Mouse (Mus musculus): ENCODE data around the gene Mpst. TPM values are rescaled to one million over a fixed set of nuclear protein-coding genes. Genes with fewer than 3 reads are reported as not detected.

The Mpst gene
- polyA plus RNA-seq, 1 experiment from 2014 or later = 3.0 TPM

- Histone ChIP-seq H3K27me3 (peaks cover 30% of the 10 kb centered on the region), H3K4me2 (no peak overlapping the region), H3K27ac (no peak overlapping the region), H3K9ac (replicated peaks) (no peak overlapping the region), H3K4me3 (replicated peaks) (no peak overlapping the region), H3K36me3 (peaks cover 27% of the 10 kb centered on the region), H3K4me1 (replicated peaks) (peaks cover 14% of the 10 kb centered on the region), H3K9me3 (no peaks in the 10 kb centered on the region)
- 53% methylated on average over 8 of the region's 8 CpGs for WGBS
- no peak for ATAC-seq (ENCODE audit: insufficient number of reproducible peaks, insufficient read depth, low FRiP score, low TSS enrichment, low read depth)
These were observed 32.3 kb downstream of the Mpst start for GRCm38 (mm10) chr15:78438505-78438904.

- ATAC-seq (ENCODE audit: insufficient number of reproducible peaks, insufficient read depth, low FRiP score, low TSS enrichment, low read depth) = no peak
- Histone ChIP-seq H3K9ac (replicated peaks) (no peak overlapping the region), H3K4me3 (replicated peaks) (no peak overlapping the region), H3K4me1 (replicated peaks) (peaks cover 14% of the 10 kb centered on the region), H3K36me3 (peaks cover 22% of the 10 kb centered on the region), H3K9me3 (no peaks in the 10 kb centered on the region), H3K4me2 (no peak overlapping the region), H3K27ac (no peak overlapping the region), H3K27me3 (peaks cover 30% of the 10 kb centered on the region)
- 58% methylated on average over 9 of the region's 9 CpGs for WGBS
These were observed 32.8 kb downstream of the Mpst start for GRCm38 (mm10) chr15:78438973-78439372.

GRCm38 (mm10) chr15:78442231-78442630 is 36.0 kb downstream of the Mpst start:
- H3K27ac ChIP-seq = no peak overlapping the region
- peaks cover 3% of the 10 kb centered on the region for H3K4me1 ChIP-seq (replicated peaks)
- H3K36me3 ChIP-seq = no peaks in the 10 kb centered on the region
- H3K27me3 ChIP-seq = peaks cover 9% of the 10 kb centered on the region
- H3K4me3 ChIP-seq (replicated peaks) = no peak overlapping the region
- no peak for ATAC-seq (ENCODE audit: insufficient number of reproducible peaks, insufficient read depth, low FRiP score, low TSS enrichment, low read depth)
- H3K9me3 ChIP-seq = no peaks in the 10 kb centered on the region
- WGBS = 87% methylated on average over 19 of the region's 19 CpGs
- H3K4me2 ChIP-seq = no peak overlapping the region
- H3K9ac ChIP-seq (replicated peaks) = no peak overlapping the region

GRCm38 (mm10) chr15:78443857-78444256 is 37.6 kb downstream of the Mpst start:
- ATAC-seq (ENCODE audit: insufficient number of reproducible peaks, insufficient read depth, low FRiP score, low TSS enrichment, low read depth) = no peak
- H3K4me1 ChIP-seq (replicated peaks) = 0 out of 2 replicates have a peak, but pooled peaks cover 2% of the 10 kb centered on the region
- 51% methylated on average over 6 of the region's 6 CpGs for WGBS
- no peaks in the 10 kb centered on the region for H3K9me3 ChIP-seq
- H3K4me2 ChIP-seq = no peak overlapping the region
- H3K36me3 ChIP-seq = no peaks in the 10 kb centered on the region
- H3K4me3 ChIP-seq (replicated peaks) = no peak overlapping the region
- H3K27ac ChIP-seq = no peak overlapping the region
- H3K9ac ChIP-seq (replicated peaks) = no peak overlapping the region
- no peaks in the 10 kb centered on the region; the same call in 1 of the 2 replicates for H3K27me3 ChIP-seq

GRCm38 (mm10) chr15:78447121-78447520 is 40.9 kb downstream of the Mpst start:
- 51% methylated on average over 7 of the region's 7 CpGs for WGBS
- no peaks in the 10 kb centered on the region for H3K36me3 ChIP-seq
- H3K27me3 ChIP-seq = no peaks in the 10 kb centered on the region; the same call in 1 of the 2 replicates
- H3K9me3 ChIP-seq = no peaks in the 10 kb centered on the region
- no peak overlapping the region for H3K27ac ChIP-seq
- peaks cover 15% of the 10 kb centered on the region for H3K4me1 ChIP-seq (replicated peaks)
- no peak overlapping the region for H3K4me2 ChIP-seq
- ATAC-seq (ENCODE audit: insufficient number of reproducible peaks, insufficient read depth, low FRiP score, low TSS enrichment, low read depth) = no peak
- H3K9ac ChIP-seq (replicated peaks) = 0 out of 2 replicates have a peak overlapping the region, but pooled peaks have one; percentile 27
- H3K4me3 ChIP-seq (replicated peaks) = no peak overlapping the region

GRCm38 (mm10) chr15:78447746-78448535 is 41.7 kb downstream of the Mpst start:
- Histone ChIP-seq H3K27me3 (no peaks in the 10 kb centered on the region; the same call in 1 of the 2 replicates), H3K4me3 (replicated peaks) (peak overlapping the region; percentile 29), H3K4me2 (peak overlapping the region; percentile 62), H3K4me1 (replicated peaks) (peaks cover 15% of the 10 kb centered on the region), H3K9ac (replicated peaks) (peak overlapping the region; percentile 27), H3K27ac (peak overlapping the region; percentile 83), H3K36me3 (no peaks in the 10 kb centered on the region), H3K9me3 (no peaks in the 10 kb centered on the region)
- 2% methylated on average over 22 of the region's 22 CpGs for whole genome bisulfite sequencing
- ATAC-seq (ENCODE audit: insufficient number of reproducible peaks, insufficient read depth, low FRiP score, low TSS enrichment, low read depth) = peak; percentile 29; the same call in 1 of the 2 replicates

- H3K27ac ChIP-seq = no peak overlapping the region
These were observed 42.9 kb downstream of the Mpst start for GRCm38 (mm10) chr15:78449131-78449530.

GRCm38 (mm10) chr15:78449694-78450418 is 43.6 kb downstream of the Mpst start:
- Histone ChIP-seq H3K27ac (no peak overlapping the region; the same call in 1 of the 2 replicates), H3K4me1 (replicated peaks) (peaks cover 15% of the 10 kb centered on the region), H3K9me3 (no peaks in the 10 kb centered on the region), H3K9ac (replicated peaks) (no peak overlapping the region), H3K27me3 (no peaks in the 10 kb centered on the region; the same call in 1 of the 2 replicates), H3K4me3 (replicated peaks) (no peak overlapping the region), H3K4me2 (no peak overlapping the region), H3K36me3 (no peaks in the 10 kb centered on the region)
- no peak for ATAC-seq (ENCODE audit: insufficient number of reproducible peaks, insufficient read depth, low FRiP score, low TSS enrichment, low read depth)
- WGBS = 32% methylated on average over 7 of the region's 7 CpGs

More at GRCm38 (mm10) chr15:78449131-78449530, 42.9 kb downstream of the Mpst start:
- Histone ChIP-seq H3K27me3 (no peaks in the 10 kb centered on the region; the same call in 1 of the 2 replicates), H3K9me3 (no peaks in the 10 kb centered on the region), H3K36me3 (no peaks in the 10 kb centered on the region), H3K4me1 (replicated peaks) (peaks cover 15% of the 10 kb centered on the region), H3K4me2 (no peak overlapping the region), H3K9ac (replicated peaks) (no peak overlapping the region), H3K4me3 (replicated peaks) (no peak overlapping the region)
- WGBS = 62% methylated on average over 6 of the region's 6 CpGs
- no peak for ATAC-seq (ENCODE audit: insufficient number of reproducible peaks, insufficient read depth, low FRiP score, low TSS enrichment, low read depth)

GRCm38 (mm10) chr15:78450419-78450768 is 44.2 kb downstream of the Mpst start:
- H3K27ac ChIP-seq = no peak overlapping the region; the same call in 1 of the 2 replicates

GRCm38 (mm10) chr15:78451201-78451600 is 45.0 kb downstream of the Mpst start:
- Histone ChIP-seq H3K36me3 (no peaks in the 10 kb centered on the region), H3K4me1 (replicated peaks) (peaks cover 22% of the 10 kb centered on the region), H3K9ac (replicated peaks) (no peak overlapping the region), H3K4me2 (no peak overlapping the region), H3K9me3 (no peaks in the 10 kb centered on the region), H3K27ac (no peak overlapping the region), H3K27me3 (no peaks in the 10 kb centered on the region; the same call in 1 of the 2 replicates), H3K4me3 (replicated peaks) (no peak overlapping the region)
- no peak for ATAC-seq (ENCODE audit: insufficient number of reproducible peaks, insufficient read depth, low FRiP score, low TSS enrichment, low read depth)
- WGBS = 90% methylated on average over 2 of the region's 2 CpGs

More at GRCm38 (mm10) chr15:78450419-78450768, 44.2 kb downstream of the Mpst start:
- Histone ChIP-seq H3K27me3 (no peaks in the 10 kb centered on the region; the same call in 1 of the 2 replicates), H3K4me3 (replicated peaks) (no peak overlapping the region), H3K4me1 (replicated peaks) (peaks cover 15% of the 10 kb centered on the region), H3K4me2 (no peak overlapping the region), H3K36me3 (no peaks in the 10 kb centered on the region), H3K9ac (replicated peaks) (no peak overlapping the region), H3K9me3 (no peaks in the 10 kb centered on the region)
- ATAC-seq (ENCODE audit: insufficient number of reproducible peaks, insufficient read depth, low FRiP score, low TSS enrichment, low read depth) = no peak
- WGBS = 88% methylated on average over 6 of the region's 6 CpGs

- H3K4me1 ChIP-seq (replicated peaks) = peaks cover 26% of the 10 kb centered on the region
- no peaks in the 10 kb centered on the region for H3K27me3 ChIP-seq
- H3K27ac ChIP-seq = no peak overlapping the region
- no peak for ATAC-seq (ENCODE audit: insufficient number of reproducible peaks, insufficient read depth, low FRiP score, low TSS enrichment, low read depth)
- H3K36me3 ChIP-seq = no peaks in the 10 kb centered on the region
- H3K9me3 ChIP-seq = no peaks in the 10 kb centered on the region
- H3K4me3 ChIP-seq (replicated peaks) = no peak overlapping the region
- WGBS = 89% methylated on average over 3 of the region's 3 CpGs
- H3K9ac ChIP-seq (replicated peaks) = no peak overlapping the region
- H3K4me2 ChIP-seq = no peak overlapping the region
These were observed 46.7 kb downstream of the Mpst start for GRCm38 (mm10) chr15:78452929-78453328.
